Mouse (Mus musculus) megakaryocyte progenitor cell, adult 5-6 weeks (primary cell): Measurements from ENCODE around the gene Pdk2. TPM values are rescaled to one million over a fixed set of nuclear protein-coding genes. Genes with fewer than 3 reads are reported as not detected.
"Not testable (repeated sequence)": the region's sequence is repeated elsewhere in the genome, so short reads cannot be mapped to it uniquely, and the experiment has no call there.

ENCODE experiments used
- ATAC-seq: replicated peaks from 2 replicates; pipeline ENCODE4 v1.8.0; 2016; ENCODE audit warnings: mild to moderate bottlenecking, moderate TSS enrichment, inconsistent platforms; ENCODE audit not compliant: poor library complexity
- total RNA-seq, 2 experiments: library from RNA; stranded (forward) in 1 of 2; stranded (reverse) in 1 of 2; fragments of 157-497, 149-512 nt in 1 of 2; fragments of 200-1000 nt in 1 of 2; gene quantifications; 2 replicates each; pipeline versions ENCODE4 v1.2.3 to v1.2.4; 2015 to 2017

The Pdk2 gene
- total RNA-seq, 2 experiments from 2014 or later = 1.4 to 4.8 TPM

DNA sequence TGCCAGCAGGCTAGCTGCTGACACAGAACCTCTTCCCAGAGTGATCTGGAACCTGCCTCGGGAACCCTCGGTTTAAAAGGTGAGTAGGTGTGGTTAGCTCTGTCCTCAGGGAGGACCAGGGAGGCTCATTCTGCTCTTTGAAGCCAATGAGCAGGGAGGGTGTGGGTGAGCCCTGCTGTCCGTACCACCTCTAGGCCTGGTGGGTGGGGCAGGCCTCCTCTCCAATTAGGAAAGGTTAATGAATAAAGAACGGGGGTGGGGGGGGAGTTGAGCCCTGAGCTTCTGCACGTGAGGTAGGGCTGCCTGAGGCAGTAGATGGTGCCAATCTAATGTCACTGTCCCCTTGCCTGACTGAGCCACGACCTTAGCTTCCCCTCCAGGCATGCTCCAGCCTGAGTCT, 8.2 kb downstream of the Pdk2 start:
- ATAC-seq = no peak

DNA sequence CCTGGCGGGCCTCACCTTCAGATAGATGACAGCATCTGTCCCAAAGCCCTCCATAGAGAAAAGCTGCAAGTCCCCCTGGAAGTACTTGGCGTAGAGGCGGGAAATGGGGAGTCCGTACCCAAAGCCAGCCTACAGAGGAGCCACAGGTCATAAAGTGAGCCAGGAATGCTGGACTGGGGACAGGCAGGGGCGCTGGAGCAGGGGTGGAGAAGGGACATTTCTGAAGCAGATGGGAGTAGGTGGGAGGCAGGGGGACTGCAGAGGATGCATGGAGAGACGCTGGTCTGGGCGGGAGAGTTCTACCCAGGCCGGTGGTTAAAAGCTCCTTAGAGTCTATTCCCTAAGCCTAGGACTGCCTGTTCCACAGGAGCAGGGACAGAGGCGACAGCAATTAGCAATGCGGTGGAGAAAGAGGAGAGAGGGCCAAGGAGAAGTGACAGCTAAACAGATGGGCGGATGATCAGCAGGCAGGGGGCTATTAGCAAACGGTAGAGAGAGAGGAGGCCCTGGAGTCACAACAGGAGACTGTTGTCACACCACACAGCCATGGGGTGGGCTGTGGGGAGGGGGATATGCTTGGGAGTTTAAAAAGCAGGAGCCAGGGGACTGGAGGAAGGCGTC, 13.2 kb downstream of the Pdk2 start:
- no peak for ATAC-seq

GRCm38 (mm10) chr11:95026849-95027248, 14.3 kb downstream of the Pdk2 start:
- ATAC-seq = no peak

DNA sequence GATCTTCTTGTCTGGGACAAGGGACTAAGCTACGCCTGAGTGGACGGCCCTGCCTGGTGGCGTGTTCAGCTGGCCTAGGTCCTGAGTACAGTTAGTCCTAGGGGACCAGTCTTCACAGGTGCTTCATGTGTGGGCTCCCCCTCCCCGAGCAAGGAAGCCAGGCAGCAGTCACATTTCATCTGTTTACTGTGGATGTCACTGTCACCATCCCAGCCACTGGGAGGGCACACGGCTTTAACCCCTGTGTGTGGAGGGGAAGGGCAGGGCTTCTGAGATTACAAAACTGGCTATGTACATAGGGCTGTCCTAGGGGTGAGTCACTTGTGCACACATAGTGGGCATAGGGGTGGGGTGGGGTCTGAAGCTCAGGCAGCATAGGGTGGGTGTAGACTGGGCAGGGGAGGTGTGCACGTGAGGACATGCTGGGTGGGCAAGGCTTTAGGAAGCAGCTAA, 15.0 kb downstream of the Pdk2 start:
- no peak for ATAC-seq

DNA sequence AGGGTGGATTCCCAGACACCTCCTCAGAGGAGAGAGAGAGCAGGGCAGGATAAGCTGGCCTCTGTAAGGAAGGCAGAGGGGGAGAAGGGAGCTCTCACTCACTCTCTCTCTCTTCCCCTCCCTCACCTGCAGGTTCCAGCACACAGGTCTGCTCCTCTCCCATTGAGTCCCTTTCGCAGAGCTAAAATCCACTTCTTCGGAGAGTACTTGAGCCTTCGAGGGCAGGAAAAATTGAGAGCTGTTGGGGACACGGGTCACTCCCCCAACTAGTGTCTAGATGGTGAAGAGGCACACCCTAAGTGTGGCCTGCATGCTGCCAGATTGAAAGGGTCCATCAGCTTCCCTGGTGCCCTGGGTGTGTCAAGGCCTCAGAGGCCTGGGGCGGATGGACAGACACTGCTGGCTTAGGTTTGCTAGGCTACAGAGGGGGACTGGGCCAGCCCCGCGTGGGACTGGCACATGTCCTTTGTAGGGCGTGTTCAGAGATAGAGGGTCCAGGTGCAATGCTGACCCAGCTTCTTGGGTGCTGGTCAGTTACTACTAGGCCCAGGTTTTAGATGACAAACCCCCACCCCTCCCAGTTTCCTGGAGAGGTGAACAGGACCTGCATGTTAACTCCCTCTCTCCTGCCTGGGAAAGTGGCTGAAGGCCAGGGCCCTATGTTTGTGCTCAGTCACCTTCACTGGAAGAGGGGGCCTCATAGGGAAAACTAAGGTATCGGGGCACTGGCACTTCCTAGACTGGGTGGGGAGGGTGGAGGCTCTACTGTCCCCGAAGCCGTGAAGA, 15.7 kb downstream of the Pdk2 start:
- ATAC-seq = no peak

- ATAC-seq = no peak
These were observed 16.5 kb downstream of the Pdk2 start for GRCm38 (mm10) chr11:95024439-95025184.

DNA sequence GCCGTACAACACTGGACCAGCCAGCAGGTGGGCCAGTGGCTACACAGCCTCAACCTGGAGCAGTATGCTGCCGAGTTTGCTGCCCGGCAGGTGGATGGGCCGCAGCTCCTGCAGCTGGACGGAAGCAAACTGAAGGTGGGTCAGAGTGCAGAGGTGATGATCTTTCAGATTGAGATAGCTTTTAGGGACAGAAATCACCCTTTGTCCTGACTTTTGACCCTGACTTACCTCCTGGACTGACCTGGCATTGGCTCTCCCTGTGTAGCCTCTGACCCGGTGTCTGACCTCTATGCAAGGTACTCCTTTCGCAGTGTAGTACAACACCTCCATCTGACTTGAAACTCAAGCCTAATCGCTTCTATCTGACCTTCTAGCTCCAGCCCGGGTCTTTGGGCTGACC, 17.7 kb downstream of the Pdk2 start:
- no peak for ATAC-seq

GRCm38 (mm10) chr11:95022237-95022992, 18.7 kb downstream of the Pdk2 start:
- no peak; the same call in 1 of the 2 replicates for ATAC-seq

GRCm38 (mm10) chr11:95015484-95015883, 25.7 kb downstream of the Pdk2 start:
- no peak for ATAC-seq

- ATAC-seq = no peak
These were observed 28.7 kb downstream of the Pdk2 start for GRCm38 (mm10) chr11:95012487-95012886.

DNA sequence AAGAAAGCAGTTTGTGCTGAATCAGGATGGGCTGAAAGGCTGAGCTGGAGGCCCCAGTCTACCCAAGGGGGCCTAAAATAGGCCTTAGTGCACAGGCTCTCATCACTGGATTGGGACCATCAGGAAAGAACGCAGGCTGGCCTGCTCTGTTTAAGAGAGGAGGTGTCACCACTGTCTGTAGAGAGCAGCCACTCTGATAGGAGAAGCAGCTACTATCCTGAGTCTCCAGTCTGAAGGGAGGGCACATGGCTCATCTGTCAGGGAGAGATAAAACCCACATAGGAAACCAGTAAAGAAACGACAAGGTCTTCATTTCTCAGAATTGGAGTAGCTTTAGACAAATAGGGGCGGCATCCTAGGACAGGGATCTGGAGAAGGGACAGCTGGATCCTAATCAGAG, 29.1 kb downstream of the Pdk2 start:
- peak; percentile 83 for ATAC-seq

GRCm38 (mm10) chr11:95011416-95011815, 29.7 kb downstream of the Pdk2 start:
- ATAC-seq = no peak

GRCm38 (mm10) chr11:95010841-95011403, 30.2 kb downstream of the Pdk2 start:
- ATAC-seq = not testable (repeated sequence)

- no peak for ATAC-seq
These were observed 30.9 kb downstream of the Pdk2 start for GRCm38 (mm10) chr11:95010141-95010739.

GRCm38 (mm10) chr11:95009629-95010014, 31.5 kb downstream of the Pdk2 start, which contains the start of gene Samd14:
Gene Samd14 (plus strand): TSS chr11:95009879.
- ATAC-seq = peak; percentile 27

DNA sequence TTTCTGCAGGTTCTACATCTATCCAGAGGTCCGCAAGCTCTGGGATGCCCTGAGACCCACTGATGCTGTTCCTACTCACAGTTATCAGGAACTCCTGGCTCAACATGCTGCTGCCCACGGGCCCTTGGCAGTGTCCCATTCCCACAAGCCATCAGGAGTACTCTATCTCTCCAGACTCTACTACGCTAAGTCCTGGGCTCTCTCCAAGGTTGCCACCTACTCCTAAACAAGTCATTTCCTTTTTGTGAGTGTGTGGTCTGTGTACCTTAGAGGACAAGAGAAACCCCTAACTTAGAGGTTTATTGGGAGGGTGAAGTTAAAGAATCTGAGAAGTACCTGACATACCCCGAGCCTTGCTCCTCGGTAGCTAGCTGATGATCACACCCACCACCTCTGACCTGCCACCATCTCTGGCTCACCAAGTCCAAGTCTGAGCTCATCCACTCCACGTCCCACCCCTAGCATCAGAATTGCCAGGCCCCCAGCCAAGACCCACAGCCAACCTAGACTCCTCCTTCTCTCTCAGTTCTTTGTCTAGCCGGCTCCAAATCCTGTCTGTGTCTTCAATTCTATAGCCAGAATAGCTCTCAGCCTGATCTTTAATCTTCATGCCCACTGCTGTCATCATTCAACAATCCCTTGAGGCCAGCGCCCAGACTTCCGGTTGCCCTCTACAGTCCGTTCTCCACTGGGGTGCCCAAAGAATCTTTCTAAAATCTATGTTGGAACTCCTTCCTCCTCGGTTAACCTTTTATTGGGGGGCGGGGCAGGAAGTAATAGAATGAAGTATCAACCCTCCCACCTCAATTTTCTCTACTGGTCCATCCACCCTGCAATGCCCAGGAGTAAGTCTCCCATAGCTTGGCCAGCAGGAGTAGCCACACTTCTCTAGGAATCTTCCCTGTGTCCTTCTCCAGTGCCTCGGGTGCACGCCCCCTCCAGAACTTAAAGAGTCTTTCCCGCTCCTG, 32.2 kb downstream of the Pdk2 start:
- ATAC-seq = no peak

DNA sequence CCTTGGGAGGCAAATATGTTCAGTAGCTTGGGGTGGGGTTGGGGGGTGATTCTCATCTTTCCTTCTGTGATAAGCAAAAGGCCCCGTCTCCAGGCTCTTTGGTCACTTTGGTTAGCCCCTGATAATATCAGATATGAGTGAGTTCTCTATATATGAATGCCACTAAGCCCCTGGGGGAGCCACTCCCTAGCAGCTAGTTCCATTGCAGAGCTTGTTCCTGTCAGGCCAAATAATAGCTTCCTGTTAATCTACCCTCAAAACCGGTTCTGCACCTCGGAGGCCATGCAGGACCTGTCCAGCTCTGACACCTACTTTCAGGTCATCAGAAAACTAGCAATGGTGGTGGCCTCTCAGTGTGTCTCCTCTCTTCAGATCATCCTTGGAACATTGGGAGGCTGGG, 33.7 kb downstream of the Pdk2 start:
- no peak for ATAC-seq

GRCm38 (mm10) chr11:95006525-95007219, 34.5 kb downstream of the Pdk2 start:
- ATAC-seq = peak; percentile 47
